Mouse (Mus musculus) ES-Bruce4 (cell line): ENCODE measurements at regions not wholly inside any gene's neighbourhood (a gene's known extent, or its start where the extent isn't known, plus 50 kb on each side); places are given as distances from the start of the nearest gene placed in this dataset.

Experiments
- CTCF ChIP-seq: IDR thresholded peaks from one replicate; pipeline ENCODE4 v1.8.1; 2011; ENCODE audit warnings: low read depth, low read length
- POLR2A ChIP-seq: IDR thresholded peaks from one replicate; pipeline ENCODE4 v1.8.1; 2011; ENCODE audit warnings: low read length; ENCODE audit not compliant: insufficient read depth

GRCm38 (mm10) chr17:4668511-4668910 is 325.6 kb upstream of the Arid1b start:
- TF ChIP-seq CTCF (no peak), POLR2A (no peak)
